Mouse (Mus musculus): ENCODE results near the gene Asl. TPM values are rescaled to one million over a fixed set of nuclear protein-coding genes. Genes with fewer than 3 reads are reported as not detected.

Gene Asl
- polyA plus RNA-seq (2014; fragmentation: Illumina TruSeq; extraction: RNeasy Lipid Tissue Mini Kit (QIAGEN cat#74804); ENCODE audit: low read depth, low replicate concordance) = 9.3 TPM

GRCm38 (mm10) chr5:130029142-130029897 is at the start of gene Asl, which contains the start of gene Crcp:
TSS of gene Asl (minus strand) at chr5:130029247.
TSS of gene Crcp (plus strand) at chr5:130029290.

DNA sequence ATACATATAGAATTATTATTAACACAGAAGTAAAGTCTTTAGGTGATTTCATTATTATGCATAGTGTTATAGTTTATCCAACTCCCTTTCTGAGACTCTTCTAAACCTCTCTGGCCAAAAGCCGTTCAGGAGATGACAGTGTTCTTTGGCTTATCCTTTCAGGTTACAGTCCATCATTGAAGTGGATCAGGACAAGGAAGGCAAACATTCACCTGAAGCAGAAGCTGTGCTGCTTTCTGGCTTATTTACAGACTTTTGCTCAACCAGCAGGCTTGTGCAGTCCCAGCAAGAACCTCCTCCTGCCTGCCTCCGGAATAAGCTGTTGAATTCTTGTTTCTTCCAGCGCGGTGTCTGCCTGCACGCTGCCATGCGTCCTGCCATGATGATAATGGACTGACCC is 44.0 kb upstream of the Asl start, which contains the start of gene Tpst1:
Gene Tpst1 (plus strand): TSS at position 301 of the 400 bp plus-strand sequence.

DNA sequence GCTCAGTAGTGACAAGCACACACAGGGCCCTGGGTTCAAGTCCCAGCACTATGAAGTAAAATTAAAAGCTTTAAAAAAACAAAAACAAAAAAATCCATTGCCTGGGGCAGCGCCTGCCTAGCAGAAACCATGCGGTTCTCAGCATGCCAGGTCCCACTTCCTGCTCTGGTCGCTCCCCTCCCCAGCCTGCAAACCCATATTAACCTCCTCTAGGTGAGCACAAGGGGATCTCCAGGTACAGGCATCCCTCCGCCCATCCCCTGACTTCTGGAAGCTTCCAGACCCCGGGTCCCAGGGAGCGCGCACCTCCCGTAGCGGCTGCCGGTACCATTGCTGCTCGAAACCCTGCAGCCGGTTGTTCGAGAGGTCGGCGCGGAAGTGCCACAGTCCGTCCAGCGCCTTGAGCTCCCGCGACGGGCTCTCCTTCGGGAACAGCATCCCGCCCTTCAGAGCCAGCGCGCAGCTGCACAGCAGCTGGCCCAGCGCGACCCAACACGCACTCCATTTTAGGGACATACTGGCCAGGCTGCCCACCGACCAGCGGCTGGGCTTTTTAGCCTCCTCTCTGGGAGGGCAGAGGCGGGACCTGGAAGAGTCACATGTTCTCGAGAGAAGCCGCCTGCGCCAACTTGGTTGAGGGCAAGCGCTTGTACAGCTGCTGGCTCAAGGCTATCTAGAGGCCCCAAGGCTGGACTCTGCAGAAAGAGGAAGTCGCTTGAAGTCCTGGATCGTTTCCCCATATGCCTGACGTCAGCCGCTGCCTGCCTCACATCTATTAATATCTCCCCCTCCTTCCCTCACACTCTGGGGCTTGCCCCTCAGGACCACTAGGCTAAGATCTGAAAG is 26.5 kb downstream of the Asl start, which contains the start of gene Gusb:
Gene Gusb (minus strand): TSS at position 749 of the 846 bp plus-strand sequence.

Other genes with a start within 250 kb of the Asl start
- gene Psph, start 241.8 kb downstream of the Asl start, polyA plus RNA-seq (2014; fragmentation: Illumina TruSeq; extraction: RNeasy Lipid Tissue Mini Kit (QIAGEN cat#74804); ENCODE audit: low read depth, low replicate concordance) = 6.0 TPM
- 4.7 TPM for gene Sumf2, start 182.3 kb downstream of the Asl start, polyA plus RNA-seq (2014; fragmentation: Illumina TruSeq; extraction: RNeasy Lipid Tissue Mini Kit (QIAGEN cat#74804); ENCODE audit: low read depth, low replicate concordance)
- gene Chchd2, start 141.8 kb downstream of the Asl start, polyA plus RNA-seq (2014; fragmentation: Illumina TruSeq; extraction: RNeasy Lipid Tissue Mini Kit (QIAGEN cat#74804); ENCODE audit: low read depth, low replicate concordance) = 802 TPM
- gene Zbed5, start 133.5 kb downstream of the Asl start, polyA plus RNA-seq (2014; fragmentation: Illumina TruSeq; extraction: RNeasy Lipid Tissue Mini Kit (QIAGEN cat#74804); ENCODE audit: low read depth, low replicate concordance) = 1.6 TPM
- gene Phkg1, start 130.7 kb downstream of the Asl start, polyA plus RNA-seq (2014; fragmentation: Illumina TruSeq; extraction: RNeasy Lipid Tissue Mini Kit (QIAGEN cat#74804); ENCODE audit: low read depth, low replicate concordance) = 1.7 TPM
- 8.9 TPM for gene Nupr1l, start 120.7 kb downstream of the Asl start, polyA plus RNA-seq (2014; fragmentation: Illumina TruSeq; extraction: RNeasy Lipid Tissue Mini Kit (QIAGEN cat#74804); ENCODE audit: low read depth, low replicate concordance)
- gene Vkorc1l1, start 87.3 kb downstream of the Asl start, polyA plus RNA-seq (2014; fragmentation: Illumina TruSeq; extraction: RNeasy Lipid Tissue Mini Kit (QIAGEN cat#74804); ENCODE audit: low read depth, low replicate concordance) = 67.8 TPM
- gene Gusb, start 26.2 kb downstream of the Asl start, polyA plus RNA-seq (2014; fragmentation: Illumina TruSeq; extraction: RNeasy Lipid Tissue Mini Kit (QIAGEN cat#74804); ENCODE audit: low read depth, low replicate concordance) = 35.8 TPM
- 35.3 TPM for gene Crcp, start within 50 bp of the Asl start, polyA plus RNA-seq (2014; fragmentation: Illumina TruSeq; extraction: RNeasy Lipid Tissue Mini Kit (QIAGEN cat#74804); ENCODE audit: low read depth, low replicate concordance)
- 47.5 TPM for gene Tpst1, start 44.1 kb upstream of the Asl start, polyA plus RNA-seq (2014; fragmentation: Illumina TruSeq; extraction: RNeasy Lipid Tissue Mini Kit (QIAGEN cat#74804); ENCODE audit: low read depth, low replicate concordance)
- gene Kctd7, start 115.6 kb upstream of the Asl start, polyA plus RNA-seq (2014; fragmentation: Illumina TruSeq; extraction: RNeasy Lipid Tissue Mini Kit (QIAGEN cat#74804); ENCODE audit: low read depth, low replicate concordance) = 7.6 TPM
- gene Rabgef1, start 142.6 kb upstream of the Asl start, polyA plus RNA-seq (2014; fragmentation: Illumina TruSeq; extraction: RNeasy Lipid Tissue Mini Kit (QIAGEN cat#74804); ENCODE audit: low read depth, low replicate concordance) = 43.2 TPM
- 50.9 TPM for gene Tmem248, start 187.8 kb upstream of the Asl start, polyA plus RNA-seq (2014; fragmentation: Illumina TruSeq; extraction: RNeasy Lipid Tissue Mini Kit (QIAGEN cat#74804); ENCODE audit: low read depth, low replicate concordance)
- gene Sbds, start 226.3 kb upstream of the Asl start, polyA plus RNA-seq (2014; fragmentation: Illumina TruSeq; extraction: RNeasy Lipid Tissue Mini Kit (QIAGEN cat#74804); ENCODE audit: low read depth, low replicate concordance) = 110 TPM
- gene Tyw1, start 226.4 kb upstream of the Asl start, polyA plus RNA-seq (2014; fragmentation: Illumina TruSeq; extraction: RNeasy Lipid Tissue Mini Kit (QIAGEN cat#74804); ENCODE audit: low read depth, low replicate concordance) = 4.0 TPM

All from adrenal gland, adult 10 weeks (tissue).